Mouse (Mus musculus) kidney, postnatal 4 days (tissue): ENCODE measurements at regions not wholly inside any gene's neighbourhood (a gene's known extent, or its start where the extent isn't known, plus 50 kb on each side); places are given as distances from the start of the nearest gene placed in this dataset.

Source experiments
- DNase-seq, 2 experiments: peaks; one replicate each; pipeline ENCODE4 v3.0.0; 2021; ENCODE audit warnings: mixed read lengths in 2 of 2

- no peak for DNase-seq
Observed at GRCm38 (mm10) chr6:61127238-61127637, 52.9 kb upstream of the Ccser1 start.

- DNase-seq, result peak; percentile 6 to 20
Observed at GRCm38 (mm10) chr6:61128211-61128610, 51.9 kb upstream of the Ccser1 start.
